Comparison of ENCODE assay signal across 8 mouse cellular contexts in the genomic region with DNA sequence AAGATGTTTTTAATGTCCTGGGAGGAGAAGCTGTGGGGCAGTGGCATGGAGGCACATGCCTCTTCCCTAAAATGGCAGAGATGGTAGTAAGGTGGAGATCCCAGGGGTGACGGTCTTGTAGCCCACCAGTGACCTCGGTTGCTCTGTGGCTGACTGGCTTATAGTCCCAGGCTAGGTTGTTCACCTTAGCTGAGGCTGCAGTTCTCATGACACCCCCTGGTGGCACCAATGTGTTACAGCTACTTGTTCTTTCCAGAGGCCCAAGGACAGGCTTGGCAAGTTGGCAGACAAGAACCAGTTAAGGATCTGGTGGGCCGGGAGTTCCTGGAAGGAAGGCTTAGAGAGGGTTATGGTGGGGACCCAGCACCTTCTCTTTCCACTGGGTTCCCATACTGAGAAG. TPM values are rescaled to one million over a fixed set of nuclear protein-coding genes. Genes with fewer than 3 reads are reported as not detected.
DNase-seq lines count a peak whose midpoint lies in the region; ATAC-seq and TF ChIP-seq lines count a peak whose summit lies in the region.

No protein-coding gene starts in this region.

- H3K9ac ChIP-seq in intestine, embryonic 14.5 days (ENCODE audit: low read length): no peak overlapping the region
- no peak overlapping the region for H3K9ac ChIP-seq in stomach, postnatal 0 days (ENCODE audit: low read length)

- no peak overlapping the region for H3K27ac ChIP-seq in intestine, embryonic 14.5 days (ENCODE audit: low read depth)
- no peak overlapping the region for H3K27ac ChIP-seq in limb, embryonic 10.5 days
- no peak overlapping the region; the same call in 1 of the 2 replicates for H3K27ac ChIP-seq in stomach, postnatal 0 days (replicated peaks)

- TF ChIP-seq EP300 in stomach, postnatal 0 days (optimal IDR thresholded peaks at IDR 0.05): no peak

- 34% methylated on average over 3 of the region's 3 CpGs for WGBS in intestine, embryonic 14.5 days
- 43% methylated on average over 3 of the region's 3 CpGs for WGBS in limb, embryonic 10.5 days
- 20% methylated on average over 3 of the region's 3 CpGs for WGBS in stomach, postnatal 0 days

- DNase-seq in ovary, adult 18-20 months (ENCODE audit: low spot score): peak; percentile 35
- DNase-seq in ovary, postnatal 10 days (ENCODE audit: low spot score): no peak
- DNase-seq in cerebellum, adult 18-20 months: peak; percentile 87 to 88
- peak; percentile 73 for DNase-seq in intestine, embryonic 14.5 days (ENCODE audit: low spot score)
- peak; percentile 69 for DNase-seq in limb, embryonic 10.5 days (ENCODE audit: low spot score)
- DNase-seq in naive thymus-derived CD4-positive, alpha-beta T cell, adult 2 months (ENCODE audit: low read depth): peak; percentile 52
- peak; percentile 79 for DNase-seq in stomach, postnatal 0 days (ENCODE audit: low spot score)

- H3K9me3 ChIP-seq in intestine, embryonic 14.5 days (ENCODE audit: control insufficient read depth, low read length): no peaks in the 10 kb centered on the region
- H3K9me3 ChIP-seq in limb, embryonic 10.5 days (replicated peaks): no peaks in the 10 kb centered on the region
- no peaks in the 10 kb centered on the region for H3K9me3 ChIP-seq in stomach, postnatal 0 days (ENCODE audit: control insufficient read depth, low read length)

- no peak overlapping the region for H3K4me3 ChIP-seq in intestine, embryonic 14.5 days (ENCODE audit: low read depth, low read length)
- no peak overlapping the region for H3K4me3 ChIP-seq in limb, embryonic 10.5 days
- no peak overlapping the region for H3K4me3 ChIP-seq in stomach, postnatal 0 days (ENCODE audit: low read depth, low read length)

- H3K4me2 ChIP-seq in intestine, embryonic 14.5 days (ENCODE audit: low read length): no peak overlapping the region
- no peak overlapping the region for H3K4me2 ChIP-seq in stomach, postnatal 0 days (replicated peaks; ENCODE audit: low read depth)

- H3K36me3 ChIP-seq in intestine, embryonic 14.5 days (ENCODE audit: control insufficient read depth, insufficient read depth, low read length): no peaks in the 10 kb centered on the region
- no peaks in the 10 kb centered on the region for H3K36me3 ChIP-seq in limb, embryonic 10.5 days
- no peaks in the 10 kb centered on the region for H3K36me3 ChIP-seq in stomach, postnatal 0 days (ENCODE audit: control insufficient read depth, insufficient read depth, low read length)

- TF ChIP-seq CTCF in stomach, postnatal 0 days (IDR thresholded peaks at IDR 0.05; ENCODE audit: low read depth): peak; percentile 88

- H3K27me3 ChIP-seq in intestine, embryonic 14.5 days (replicated peaks; ENCODE audit: control insufficient read depth, insufficient read depth, low read length): no peaks in the 10 kb centered on the region
- peaks cover 11% of the 10 kb centered on the region for H3K27me3 ChIP-seq in limb, embryonic 10.5 days (ENCODE audit: low read depth, poor library complexity, severe bottlenecking)
- no peaks in the 10 kb centered on the region for H3K27me3 ChIP-seq in stomach, postnatal 0 days (ENCODE audit: control insufficient read depth, insufficient read depth, low read length)

- peak; percentile 38; the same call in 1 of the 2 replicates for ATAC-seq in frontal cortex, adult (ENCODE audit: low TSS enrichment)
- ATAC-seq in intestine, embryonic 14.5 days (replicated peaks; ENCODE audit: low FRiP score, low TSS enrichment, low read depth): no peak
- ATAC-seq in stomach, postnatal 0 days (ENCODE audit: low FRiP score, low TSS enrichment): peak; percentile 43

- peaks cover 5% of the 10 kb centered on the region for H3K4me1 ChIP-seq in intestine, embryonic 14.5 days (replicated peaks; ENCODE audit: control insufficient read depth, insufficient read depth, low read length)
- H3K4me1 ChIP-seq in limb, embryonic 10.5 days: peaks cover 21% of the 10 kb centered on the region
- H3K4me1 ChIP-seq in stomach, postnatal 0 days (replicated peaks; ENCODE audit: control insufficient read depth, insufficient read depth): no peaks in the 10 kb centered on the region

RNA-seq across cellular contexts. Expression of a gene that starts 21.4 kb away (rescaled TPM):
- polyA plus RNA-seq in intestine, embryonic 14.5 days (2014; fragmentation: Nextera tagmentation; extraction: Ambion mirVana): 0.35 and 0.60 TPM in 2 replicates
- 0.11 TPM in 1 of 2 replicates, not detected in the other for polyA plus RNA-seq in limb, embryonic 10.5 days (2016; fragmentation: Nextera tagmentation; extraction: Ambion mirVana)
- 2.8 and 3.3 TPM in 2 replicates for polyA plus RNA-seq in stomach, postnatal 0 days (2015; fragmentation: Nextera tagmentation; extraction: Ambion mirVana)

RNA-seq across cellular contexts. Expression of a gene that starts 46.8 kb away (rescaled TPM):
- 0.14 TPM in 1 of 2 replicates, not detected in the other for polyA plus RNA-seq in intestine, embryonic 14.5 days (2014; fragmentation: Nextera tagmentation; extraction: Ambion mirVana)
- not detected in 2 replicates for polyA plus RNA-seq in limb, embryonic 10.5 days (2016; fragmentation: Nextera tagmentation; extraction: Ambion mirVana)
- polyA plus RNA-seq in stomach, postnatal 0 days (2015; fragmentation: Nextera tagmentation; extraction: Ambion mirVana): 0.15 and 0.16 TPM in 2 replicates

RNA-seq across cellular contexts. Expression of a gene that starts 47.0 kb away (rescaled TPM):
- polyA plus RNA-seq in intestine, embryonic 14.5 days (2014; fragmentation: Nextera tagmentation; extraction: Ambion mirVana): 1.5 TPM in 2 replicates
- 0.33 and 0.41 TPM in 2 replicates for polyA plus RNA-seq in limb, embryonic 10.5 days (2016; fragmentation: Nextera tagmentation; extraction: Ambion mirVana)
- polyA plus RNA-seq in stomach, postnatal 0 days (2015; fragmentation: Nextera tagmentation; extraction: Ambion mirVana): 2.7 and 4.3 TPM in 2 replicates
